Mouse (Mus musculus): Measurements from ENCODE around the gene Zfp91. TPM values are rescaled to one million over a fixed set of nuclear protein-coding genes. Genes with fewer than 3 reads are reported as not detected.
A peak's percentile ranks its signal among the peaks of the same experiment; 100 is the strongest.

Zfp91 gene
- polyA plus RNA-seq, 1 experiment from 2014 or later, result 10.4 TPM

- no peak overlapping the region for H3K9ac ChIP-seq (replicated peaks; ENCODE audit: low read depth, low read length)
- H3K4me3 ChIP-seq (ENCODE audit: low read depth, low read length), result no peak overlapping the region
- H3K4me2 ChIP-seq (replicated peaks; ENCODE audit: low read depth, low read length), result no peak overlapping the region
- no peak for ATAC-seq (ENCODE audit: insufficient number of reproducible peaks, insufficient read depth, low FRiP score, low read depth)
- no peaks in the 10 kb centered on the region for H3K4me1 ChIP-seq (ENCODE audit: control insufficient read depth, insufficient read depth, low read length)
- no peaks in the 10 kb centered on the region for H3K36me3 ChIP-seq (ENCODE audit: control insufficient read depth, insufficient read depth, low read length)
- H3K9me3 ChIP-seq (ENCODE audit: control insufficient read depth, low read depth, low read length), result no peaks in the 10 kb centered on the region
- H3K27ac ChIP-seq (ENCODE audit: low read length), result no peak overlapping the region
- H3K27me3 ChIP-seq (ENCODE audit: control insufficient read depth, insufficient read depth, low read length), result no peaks in the 10 kb centered on the region
- 85% methylated on average over 4 of the region's 4 CpGs for WGBS
Observed at GRCm38 (mm10) chr19:12798404-12798803, 2.5 kb upstream of the Zfp91 start.

- ATAC-seq (ENCODE audit: insufficient number of reproducible peaks, insufficient read depth, low FRiP score, low read depth), result no peak
- Histone ChIP-seq H3K4me2 (replicated peaks; ENCODE audit: low read depth, low read length) (peak overlapping the region; percentile 66), H3K9me3 (ENCODE audit: control insufficient read depth, low read depth, low read length) (no peaks in the 10 kb centered on the region), H3K4me1 (ENCODE audit: control insufficient read depth, insufficient read depth, low read length) (no peaks in the 10 kb centered on the region), H3K4me3 (ENCODE audit: low read depth, low read length) (peak overlapping the region; percentile 78), H3K9ac (replicated peaks; ENCODE audit: low read depth, low read length) (peak overlapping the region; percentile 60), H3K27ac (ENCODE audit: low read length) (peak overlapping the region; percentile 98), H3K27me3 (ENCODE audit: control insufficient read depth, insufficient read depth, low read length) (no peaks in the 10 kb centered on the region), H3K36me3 (ENCODE audit: control insufficient read depth, insufficient read depth, low read length) (no peaks in the 10 kb centered on the region)
- WGBS, result 0% methylated on average over 7 of the region's 7 CpGs
Observed at GRCm38 (mm10) chr19:12797071-12797470, 1.1 kb upstream of the Zfp91 start.

DNA sequence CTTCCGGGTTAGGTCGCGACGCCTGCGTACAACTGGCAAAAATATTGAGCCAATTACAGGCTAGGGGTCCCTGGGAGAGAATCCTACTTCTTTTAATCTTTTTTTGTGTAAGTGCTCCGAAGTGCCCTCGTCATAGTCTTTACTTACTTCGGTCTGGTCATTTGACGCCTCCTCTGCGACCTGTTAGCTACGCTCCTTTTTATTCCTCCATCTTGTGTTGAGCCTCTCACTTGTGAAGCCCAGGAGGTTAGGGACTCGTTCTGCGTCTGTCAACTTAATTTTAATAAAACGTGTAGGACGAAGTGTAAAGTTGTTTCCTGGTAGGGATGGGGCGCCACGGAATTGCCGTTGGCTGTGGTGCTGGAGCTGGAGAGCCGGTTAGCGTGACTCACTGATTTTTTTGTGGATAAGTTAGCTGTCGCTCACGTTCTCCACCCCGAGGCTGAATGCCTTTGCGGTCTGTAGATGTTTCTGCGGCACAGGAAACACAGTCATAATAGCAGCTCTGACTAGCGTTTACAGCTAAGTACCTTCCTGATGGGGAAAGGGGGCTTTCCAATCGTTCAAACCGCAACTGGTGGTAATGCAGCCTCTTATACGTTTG lies 504 bp upstream of the Zfp91 start:
- under 1% methylated on average over 29 of the region's 29 CpGs for WGBS

GRCm38 (mm10) chr19:12795110-12795509 lies 816 bp downstream of the Zfp91 start:
- H3K4me3 ChIP-seq (ENCODE audit: low read depth, low read length), result peak overlapping the region; percentile 78
- no peaks in the 10 kb centered on the region for H3K27me3 ChIP-seq (ENCODE audit: control insufficient read depth, insufficient read depth, low read length)
- ATAC-seq (ENCODE audit: insufficient number of reproducible peaks, insufficient read depth, low FRiP score, low read depth), result peak; percentile 25
- no peaks in the 10 kb centered on the region for H3K9me3 ChIP-seq (ENCODE audit: control insufficient read depth, low read depth, low read length)
- peak overlapping the region; percentile 99 for H3K27ac ChIP-seq (ENCODE audit: low read length)
- 0% methylated on average over 46 of the region's 63 CpGs for WGBS
- H3K4me2 ChIP-seq (replicated peaks; ENCODE audit: low read depth, low read length), result peak overlapping the region; percentile 61; the same call in 1 of the 2 replicates
- peak overlapping the region; percentile 99 for H3K9ac ChIP-seq (replicated peaks; ENCODE audit: low read depth, low read length)
- H3K4me1 ChIP-seq (ENCODE audit: control insufficient read depth, insufficient read depth, low read length), result no peaks in the 10 kb centered on the region
- no peaks in the 10 kb centered on the region for H3K36me3 ChIP-seq (ENCODE audit: control insufficient read depth, insufficient read depth, low read length)

More for the DNA sequence above, 504 bp upstream of the Zfp91 start:
- H3K27ac ChIP-seq (ENCODE audit: low read length), result peak overlapping the region; percentile 98
- H3K4me2 ChIP-seq (replicated peaks; ENCODE audit: low read depth, low read length), result peak overlapping the region; percentile 66
- H3K9ac ChIP-seq (replicated peaks; ENCODE audit: low read depth, low read length), result peak overlapping the region; percentile 60
- H3K4me1 ChIP-seq (ENCODE audit: control insufficient read depth, insufficient read depth, low read length), result no peaks in the 10 kb centered on the region
- H3K4me3 ChIP-seq (ENCODE audit: low read depth, low read length), result peak overlapping the region; percentile 78
- H3K9me3 ChIP-seq (ENCODE audit: control insufficient read depth, low read depth, low read length), result no peaks in the 10 kb centered on the region
- H3K36me3 ChIP-seq (ENCODE audit: control insufficient read depth, insufficient read depth, low read length), result no peaks in the 10 kb centered on the region
- ATAC-seq (ENCODE audit: insufficient number of reproducible peaks, insufficient read depth, low FRiP score, low read depth), result peak; percentile 25
- no peaks in the 10 kb centered on the region for H3K27me3 ChIP-seq (ENCODE audit: control insufficient read depth, insufficient read depth, low read length)

DNA sequence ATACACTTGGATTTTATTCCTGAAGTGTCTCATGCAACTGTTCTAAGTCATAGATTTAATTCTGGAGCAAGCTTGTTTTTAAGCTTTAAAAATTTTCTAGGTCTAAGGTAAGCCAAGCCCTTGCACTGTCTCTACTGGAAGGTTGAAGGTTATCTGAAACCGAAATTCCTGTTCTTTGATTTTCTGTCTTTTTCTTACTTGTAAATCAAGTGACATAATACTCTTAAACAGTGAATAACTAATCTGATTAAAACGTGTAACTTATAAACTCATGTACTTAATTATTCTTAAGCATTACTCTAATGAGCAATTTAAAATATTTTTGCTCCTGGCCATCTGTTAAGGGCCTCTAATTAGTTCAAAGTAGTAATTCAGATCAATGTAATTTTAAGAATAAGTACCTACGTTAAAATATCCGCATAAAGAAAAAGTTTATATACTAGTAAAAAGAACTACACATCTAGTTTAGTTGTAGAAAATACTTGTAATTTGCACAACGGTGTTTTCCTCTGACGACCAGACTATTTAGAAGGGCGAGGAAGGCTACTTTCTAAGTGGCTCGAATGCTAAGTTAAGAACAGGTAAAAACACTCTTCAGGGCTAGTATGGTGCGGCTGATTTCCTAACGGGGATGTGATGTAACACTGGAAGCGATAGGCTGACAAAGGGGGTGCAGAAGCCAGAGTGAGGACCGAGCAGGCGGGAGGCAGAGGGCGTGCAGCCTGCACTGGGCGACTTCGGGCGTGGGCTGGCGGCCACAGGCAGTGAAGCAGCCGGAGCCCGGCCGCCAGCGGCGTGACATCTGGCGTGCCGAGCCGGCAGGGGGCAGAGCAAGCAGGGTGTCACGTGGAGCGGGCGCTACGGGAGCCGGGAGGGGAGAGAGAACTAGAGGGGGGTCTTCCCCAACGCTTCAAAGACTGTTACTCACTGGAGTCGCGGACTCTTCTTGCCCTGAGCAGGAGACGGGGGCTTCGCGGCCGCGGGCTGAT lies 1.6 kb downstream of the Zfp91 start:
- Histone ChIP-seq H3K27me3 (ENCODE audit: control insufficient read depth, insufficient read depth, low read length) (no peaks in the 10 kb centered on the region), H3K9me3 (ENCODE audit: control insufficient read depth, low read depth, low read length) (no peaks in the 10 kb centered on the region), H3K4me3 (ENCODE audit: low read depth, low read length) (peak overlapping the region; percentile 78), H3K4me2 (replicated peaks; ENCODE audit: low read depth, low read length) (peak overlapping the region; percentile 61), H3K27ac (ENCODE audit: low read length) (peak overlapping the region; percentile 99), H3K9ac (replicated peaks; ENCODE audit: low read depth, low read length) (peak overlapping the region; percentile 99), H3K4me1 (ENCODE audit: control insufficient read depth, insufficient read depth, low read length) (no peaks in the 10 kb centered on the region), H3K36me3 (ENCODE audit: control insufficient read depth, insufficient read depth, low read length) (no peaks in the 10 kb centered on the region)
- under 1% methylated on average over 39 of the region's 39 CpGs for WGBS
- ATAC-seq (ENCODE audit: insufficient number of reproducible peaks, insufficient read depth, low FRiP score, low read depth), result peak; percentile 68

DNA sequence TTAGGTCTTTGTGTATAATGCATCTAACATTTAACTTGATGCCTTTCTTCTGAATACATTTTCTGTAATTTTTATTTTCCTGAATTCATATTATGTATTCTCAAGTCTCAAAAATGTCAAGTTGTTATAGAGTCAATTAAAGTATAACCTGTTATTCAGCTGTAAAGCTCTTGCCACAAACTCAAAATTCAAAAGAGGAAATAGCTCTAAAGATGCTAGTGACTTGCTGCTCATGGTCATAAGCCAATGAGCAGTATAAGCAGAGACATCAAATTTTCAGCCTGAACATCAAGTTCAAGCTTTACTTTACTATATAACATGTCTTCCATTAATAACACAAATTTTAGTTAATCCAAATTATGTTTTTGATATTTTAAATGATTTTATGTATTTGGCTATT lies 3.6 kb downstream of the Zfp91 start:
- H3K36me3 ChIP-seq (ENCODE audit: control insufficient read depth, insufficient read depth, low read length), result no peaks in the 10 kb centered on the region
- H3K27ac ChIP-seq (ENCODE audit: low read length), result no peak overlapping the region
- H3K4me2 ChIP-seq (replicated peaks; ENCODE audit: low read depth, low read length), result no peak overlapping the region
- no peaks in the 10 kb centered on the region for H3K27me3 ChIP-seq (ENCODE audit: control insufficient read depth, insufficient read depth, low read length)
- ATAC-seq (ENCODE audit: insufficient number of reproducible peaks, insufficient read depth, low FRiP score, low read depth), result no peak
- H3K4me1 ChIP-seq (ENCODE audit: control insufficient read depth, insufficient read depth, low read length), result no peaks in the 10 kb centered on the region
- no peaks in the 10 kb centered on the region for H3K9me3 ChIP-seq (ENCODE audit: control insufficient read depth, low read depth, low read length)
- H3K9ac ChIP-seq (replicated peaks; ENCODE audit: low read depth, low read length), result no peak overlapping the region
- no peak overlapping the region for H3K4me3 ChIP-seq (ENCODE audit: low read depth, low read length)

DNA sequence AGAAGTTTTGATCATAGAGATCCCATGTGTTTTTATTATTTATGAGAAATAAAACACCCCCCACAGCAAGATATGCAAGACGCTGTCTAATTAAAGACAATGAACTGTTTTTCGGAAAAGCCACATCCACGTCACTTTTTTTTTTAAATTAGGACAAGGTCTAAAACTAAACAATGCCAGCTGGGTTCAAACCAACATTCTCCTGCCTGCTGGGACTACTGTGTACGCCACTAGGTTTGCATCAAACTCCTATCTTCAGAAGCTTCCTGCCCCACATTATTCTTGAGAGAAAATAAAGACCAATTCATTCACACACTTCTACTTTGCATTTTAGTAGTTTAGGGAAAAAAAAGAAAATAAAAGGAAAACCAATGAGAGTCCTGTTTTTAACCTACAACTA lies 8.2 kb downstream of the Zfp91 start:
- H3K27me3 ChIP-seq (ENCODE audit: control insufficient read depth, insufficient read depth, low read length), result no peaks in the 10 kb centered on the region
- ATAC-seq (ENCODE audit: insufficient number of reproducible peaks, insufficient read depth, low FRiP score, low read depth), result no peak

GRCm38 (mm10) chr19:12786803-12787395 lies 9.0 kb downstream of the Zfp91 start:
- Histone ChIP-seq H3K9me3 (ENCODE audit: control insufficient read depth, low read depth, low read length) (no peaks in the 10 kb centered on the region), H3K36me3 (ENCODE audit: control insufficient read depth, insufficient read depth, low read length) (no peaks in the 10 kb centered on the region; the same call in 1 of the 2 replicates), H3K4me1 (ENCODE audit: control insufficient read depth, insufficient read depth, low read length) (0 out of 2 replicates have a peak, but pooled peaks cover 3% of the 10 kb centered on the region), H3K27me3 (ENCODE audit: control insufficient read depth, insufficient read depth, low read length) (no peaks in the 10 kb centered on the region), H3K4me2 (replicated peaks; ENCODE audit: low read depth, low read length) (no peak overlapping the region), H3K4me3 (ENCODE audit: low read depth, low read length) (no peak overlapping the region), H3K9ac (replicated peaks; ENCODE audit: low read depth, low read length) (no peak overlapping the region), H3K27ac (ENCODE audit: low read length) (no peak overlapping the region)
- 80% methylated on average over 2 of the region's 2 CpGs for WGBS
- no peak for ATAC-seq (ENCODE audit: insufficient number of reproducible peaks, insufficient read depth, low FRiP score, low read depth)

More for the DNA sequence above, 8.2 kb downstream of the Zfp91 start:
- 87% methylated on average over 4 of the region's 4 CpGs for WGBS
- no peak overlapping the region for H3K4me3 ChIP-seq (ENCODE audit: low read depth, low read length)
- H3K27ac ChIP-seq (ENCODE audit: low read length), result no peak overlapping the region
- H3K4me2 ChIP-seq (replicated peaks; ENCODE audit: low read depth, low read length), result no peak overlapping the region
- 0 out of 2 replicates have a peak, but pooled peaks cover under 1% of the 10 kb centered on the region for H3K4me1 ChIP-seq (ENCODE audit: control insufficient read depth, insufficient read depth, low read length)
- no peaks in the 10 kb centered on the region for H3K9me3 ChIP-seq (ENCODE audit: control insufficient read depth, low read depth, low read length)
- H3K36me3 ChIP-seq (ENCODE audit: control insufficient read depth, insufficient read depth, low read length), result no peaks in the 10 kb centered on the region; the same call in 1 of the 2 replicates
- no peak overlapping the region for H3K9ac ChIP-seq (replicated peaks; ENCODE audit: low read depth, low read length)
